Mouse (Mus musculus) left cerebral cortex, postnatal 14 days (tissue): ENCODE results near the gene Lmbr1l. TPM values are rescaled to one million over a fixed set of nuclear protein-coding genes. Genes with fewer than 3 reads are reported as not detected.
"Not testable (repeated sequence)": the region's sequence is repeated elsewhere in the genome, so short reads cannot be mapped to it uniquely, and the experiment has no call there.

Experiments
- DNase-seq, 2 experiments: peaks; one replicate each; pipeline ENCODE4 v3.0.0; 2021 to 2022; ENCODE audit warnings: low spot score in 2 of 2, mixed read lengths in 1 of 2
- intact Hi-C: fragments of 180-260 bp; cut with DNase I; formaldehyde crosslinking; loops from one replicate; pipeline ENCODE4 v1.15.1; 2025
- long read RNA-seq, 2 experiments: library from polyadenylated mRNA; stranded (forward); transcript quantifications; one replicate each; pipeline ENCODE4 v2.0.0; 2021
- total RNA-seq, 2 experiments: library from RNA; stranded (reverse); gene quantifications; 2 replicates each; pipeline ENCODE4 v1.2.3; 2021

Lmbr1l gene
- total RNA-seq: 10 to 100 TPM; 17.9 to 18.1 TPM
- long read RNA-seq, experiment 1, partial matches to known transcripts: 2 of 3 reads
- long read RNA-seq, experiment 1, other reads (novel, unspliced or antisense): 1 of 3 reads
- long read RNA-seq, experiment 2, partial matches to known transcripts: 1 of 3 reads
- long read RNA-seq, experiment 2, other reads (novel, unspliced or antisense): 1 of 3 reads

DNA sequence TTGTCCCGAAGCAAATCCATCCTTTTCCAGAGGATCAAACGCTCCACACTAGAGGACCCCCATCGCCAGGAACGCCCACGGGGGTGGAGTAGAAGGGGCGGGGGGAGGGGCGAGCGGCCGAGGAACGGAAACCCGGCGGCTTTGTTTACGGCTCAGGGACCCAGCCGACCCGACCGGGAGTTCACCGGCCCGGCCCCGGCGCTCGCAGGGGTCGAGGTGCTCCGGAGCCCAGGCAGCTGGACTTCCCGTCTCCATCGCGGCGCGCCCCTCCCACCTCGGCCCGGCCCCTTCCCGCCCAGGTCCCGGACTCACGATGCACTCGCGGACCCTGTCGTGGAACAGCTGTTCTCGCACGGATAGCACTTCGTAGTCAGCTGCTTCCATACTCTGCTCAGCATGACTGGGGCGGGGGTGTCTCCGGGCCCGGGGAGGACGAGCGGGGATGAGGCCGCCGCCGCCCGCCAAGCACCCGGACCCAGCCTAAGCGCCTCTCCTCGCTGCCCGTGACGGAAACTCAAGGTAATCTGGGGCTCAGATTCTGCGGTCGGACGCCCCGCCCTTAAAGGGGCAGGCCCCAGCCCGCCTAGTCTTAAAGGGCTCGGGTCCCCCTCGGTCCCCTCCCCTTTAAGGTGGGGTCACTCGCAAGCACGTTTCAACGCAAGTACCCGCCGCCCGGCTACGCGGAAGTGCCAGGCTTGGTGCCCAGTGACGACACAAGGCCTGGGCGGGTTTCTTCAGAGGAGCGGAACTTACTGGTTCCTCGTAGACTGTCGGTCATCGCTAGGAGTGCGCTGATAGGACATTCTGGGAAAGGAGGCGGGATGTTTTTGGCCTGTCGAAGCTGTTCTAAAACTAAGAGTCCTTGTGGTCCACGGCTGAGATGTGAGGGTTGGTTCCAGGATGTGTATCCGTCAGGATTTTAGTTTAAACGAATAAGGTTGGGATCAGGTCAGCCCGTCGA, at the start of gene Lmbr1l:
Gene Lmbr1l (minus strand): TSS at position 694 of the 961 bp plus-strand sequence.
- intact Hi-C loops: loop anchor here (5.0 kb wide), 1 partner anchor 36 kb away; no protein-coding TSS in a partner anchor
- DNase-seq: peak; percentile 99

DNA sequence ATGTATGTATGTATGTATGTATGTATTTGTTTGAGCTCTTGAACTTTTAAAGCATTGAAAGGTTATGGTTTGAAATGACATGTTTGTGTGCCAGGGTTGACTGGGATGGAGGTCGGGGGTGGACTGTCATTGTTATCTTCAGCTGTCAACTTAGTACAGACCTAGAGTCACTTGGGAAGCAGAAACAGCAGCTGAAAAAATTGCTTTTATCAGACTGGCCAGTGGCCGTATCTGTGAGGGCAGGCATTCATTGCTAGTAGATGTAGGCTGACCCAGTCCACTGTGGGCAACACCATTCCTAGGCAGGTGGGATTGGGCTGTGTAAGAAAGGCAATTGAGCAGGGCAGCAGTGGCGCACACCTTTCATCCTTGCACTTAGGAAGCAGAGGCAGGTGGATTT, 41.5 kb upstream of the Lmbr1l start:
- intact Hi-C loops: no loop called here
- no peak for DNase-seq

GRCm38 (mm10) chr15:98958901-98959420, 40.9 kb upstream of the Lmbr1l start:
- no peak for DNase-seq
- intact Hi-C loops: no loop called here

DNA sequence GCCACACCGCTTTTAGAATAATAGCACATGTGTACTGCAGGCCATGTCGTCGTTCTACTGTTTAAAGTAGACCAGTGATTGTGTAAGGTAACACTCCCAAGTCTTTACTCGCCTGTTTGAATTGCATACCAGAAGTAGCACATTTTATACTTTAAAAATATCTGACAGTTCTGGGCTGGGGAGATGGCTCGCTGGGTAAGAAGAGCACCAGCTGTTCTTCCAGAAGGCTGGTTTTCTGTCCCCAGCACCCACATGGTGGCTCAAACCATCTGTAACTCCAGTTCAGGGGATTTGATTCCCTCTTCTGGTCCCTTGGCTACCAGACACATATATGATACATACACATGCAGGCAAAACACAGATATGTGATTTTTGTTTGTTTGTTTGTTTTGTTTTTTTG, 39.4 kb upstream of the Lmbr1l start:
- peak in 1 of 2 experiments; percentile 68 for DNase-seq
- intact Hi-C loops: no loop called here

DNA sequence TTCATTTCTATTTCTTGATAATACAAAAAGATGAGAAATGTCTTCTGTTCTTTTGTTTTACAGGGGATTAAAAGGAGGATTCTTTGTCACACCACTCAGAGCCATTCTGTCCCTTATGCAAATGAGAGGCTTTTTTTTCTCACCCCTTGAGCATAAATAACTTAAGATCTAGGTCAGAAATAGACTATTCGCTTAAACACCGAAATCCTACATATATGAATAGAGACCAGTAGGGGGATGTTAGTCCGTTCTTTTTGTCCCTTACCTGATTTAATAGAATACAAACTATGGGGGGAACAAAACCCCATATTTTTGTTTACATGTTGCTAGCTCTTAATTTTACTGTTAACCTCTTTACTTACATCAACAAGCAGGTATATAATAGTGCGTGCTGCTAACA, 38.0 kb upstream of the Lmbr1l start:
- intact Hi-C loops: loop anchor here (2.0 kb wide), 1 partner anchor 15 kb away; no protein-coding TSS in a partner anchor
- DNase-seq: no peak

GRCm38 (mm10) chr15:98955324-98955723, 37.3 kb upstream of the Lmbr1l start:
- intact Hi-C loops: loop anchor here (2.0 kb wide), 1 partner anchor 15 kb away; no protein-coding TSS in a partner anchor
- no peak for DNase-seq

DNA sequence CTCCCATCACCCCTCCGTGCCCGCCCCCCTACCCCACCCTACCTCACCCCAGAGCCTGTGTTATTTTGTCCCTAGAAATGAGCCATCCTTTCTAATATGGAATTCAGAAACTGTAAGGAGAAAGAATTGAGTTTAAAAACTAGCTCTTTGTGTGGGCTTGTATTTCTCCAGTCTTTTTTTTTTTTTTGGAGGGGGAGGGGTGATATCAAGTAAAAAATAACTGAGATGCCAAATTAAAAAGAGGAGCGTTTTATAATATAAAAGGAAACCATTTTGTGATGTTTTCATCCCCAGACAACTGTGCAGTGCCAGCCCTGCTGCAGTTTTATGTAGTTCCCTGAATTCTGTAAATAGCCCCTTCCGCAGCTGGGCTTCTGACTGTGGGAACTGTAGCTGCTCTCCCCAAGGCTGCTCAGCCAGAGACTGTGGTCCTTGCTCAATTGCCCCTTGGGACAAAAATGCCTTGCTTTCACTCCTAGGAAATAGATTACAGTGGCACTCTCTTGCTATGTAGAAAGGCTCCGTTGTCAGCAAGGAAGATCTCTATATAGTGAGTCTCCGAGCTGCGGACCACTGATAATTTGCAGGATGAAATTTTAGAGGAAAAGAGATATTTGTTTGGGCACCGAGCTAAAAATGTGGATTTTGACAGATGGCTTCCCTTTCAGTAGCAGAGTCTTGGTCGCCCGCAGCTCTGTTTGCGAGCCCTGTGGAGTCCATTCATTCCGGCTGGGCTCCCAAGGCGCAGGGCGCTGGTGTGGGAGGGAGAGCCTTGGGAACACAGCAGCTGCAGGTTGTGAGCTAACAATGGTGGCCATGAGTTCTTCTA, 36.6 kb upstream of the Lmbr1l start:
- intact Hi-C loops: loop anchor here (2.0 kb wide), 1 partner anchor 16 kb away; no protein-coding TSS in a partner anchor
- peak; percentile 70 to 81 for DNase-seq

- intact Hi-C loops: loop anchor here (1.0 to 2.0 kb wide), 2 partner anchors 17 to 40 kb away; no protein-coding TSS in a partner anchor
- DNase-seq: peak; percentile 97 to 98
Observed at GRCm38 (mm10) chr15:98953401-98954356, 35.6 kb upstream of the Lmbr1l start, which contains the start of the genes Gm49450 and Tuba1a. Gene Gm49450 (minus strand): TSS chr15:98953551. Gene Tuba1a (minus strand): TSS chr15:98953703.

DNA sequence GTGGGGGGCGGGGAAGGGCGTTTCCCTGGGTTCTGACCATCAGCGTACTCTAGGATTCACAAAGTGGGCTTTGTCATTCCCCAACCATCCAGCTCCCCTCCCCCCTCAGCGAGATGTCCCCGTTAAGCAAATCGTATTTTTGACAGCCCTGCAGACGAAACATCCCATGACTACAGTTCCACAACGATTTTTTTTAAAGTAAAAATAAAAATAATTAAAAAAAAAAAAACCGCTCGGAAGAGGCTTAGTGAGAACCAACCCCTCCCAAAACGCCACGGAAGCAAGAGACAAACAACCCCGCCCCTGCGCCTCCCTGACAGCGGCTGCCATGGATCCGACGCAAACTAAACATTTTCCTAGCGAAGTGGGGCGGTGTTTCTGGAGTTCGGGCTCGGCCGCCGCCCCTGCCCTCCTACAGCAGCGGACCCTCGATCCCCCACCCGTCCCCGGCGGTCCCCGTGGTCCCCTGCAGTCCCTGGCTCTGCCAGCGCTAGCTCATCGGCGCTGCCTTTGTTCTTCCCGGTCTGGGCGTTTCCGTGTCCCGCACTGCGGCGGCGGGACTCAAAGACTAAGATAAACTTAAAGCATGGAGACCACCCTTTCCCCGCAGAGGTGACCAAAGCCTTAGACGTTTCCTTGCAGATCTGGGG, 34.8 kb upstream of the Lmbr1l start:
- intact Hi-C loops: loop anchor here (1.0 kb wide), 1 partner anchor 40 kb away; no protein-coding TSS in a partner anchor
- DNase-seq: no peak

DNA sequence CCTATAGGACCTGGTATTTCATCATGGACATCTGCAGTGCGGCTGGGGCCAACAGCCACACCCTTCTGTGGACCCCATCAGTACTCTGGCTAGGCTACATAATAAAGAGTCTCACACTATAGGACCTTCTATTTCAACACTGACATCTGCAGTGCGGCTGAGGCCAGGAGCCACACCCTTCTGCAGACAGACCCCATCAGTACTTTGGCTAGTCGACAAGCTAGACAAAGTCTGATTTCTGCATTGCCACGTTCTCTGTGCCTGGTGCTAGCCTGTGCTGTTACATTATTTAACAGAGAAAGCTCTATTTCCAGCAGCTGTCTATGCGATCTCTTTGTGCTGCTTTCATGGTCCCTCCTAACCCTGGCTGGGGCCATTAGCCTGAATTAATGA, 34.0 kb upstream of the Lmbr1l start:
- DNase-seq: no peak
- intact Hi-C loops: no loop called here

DNA sequence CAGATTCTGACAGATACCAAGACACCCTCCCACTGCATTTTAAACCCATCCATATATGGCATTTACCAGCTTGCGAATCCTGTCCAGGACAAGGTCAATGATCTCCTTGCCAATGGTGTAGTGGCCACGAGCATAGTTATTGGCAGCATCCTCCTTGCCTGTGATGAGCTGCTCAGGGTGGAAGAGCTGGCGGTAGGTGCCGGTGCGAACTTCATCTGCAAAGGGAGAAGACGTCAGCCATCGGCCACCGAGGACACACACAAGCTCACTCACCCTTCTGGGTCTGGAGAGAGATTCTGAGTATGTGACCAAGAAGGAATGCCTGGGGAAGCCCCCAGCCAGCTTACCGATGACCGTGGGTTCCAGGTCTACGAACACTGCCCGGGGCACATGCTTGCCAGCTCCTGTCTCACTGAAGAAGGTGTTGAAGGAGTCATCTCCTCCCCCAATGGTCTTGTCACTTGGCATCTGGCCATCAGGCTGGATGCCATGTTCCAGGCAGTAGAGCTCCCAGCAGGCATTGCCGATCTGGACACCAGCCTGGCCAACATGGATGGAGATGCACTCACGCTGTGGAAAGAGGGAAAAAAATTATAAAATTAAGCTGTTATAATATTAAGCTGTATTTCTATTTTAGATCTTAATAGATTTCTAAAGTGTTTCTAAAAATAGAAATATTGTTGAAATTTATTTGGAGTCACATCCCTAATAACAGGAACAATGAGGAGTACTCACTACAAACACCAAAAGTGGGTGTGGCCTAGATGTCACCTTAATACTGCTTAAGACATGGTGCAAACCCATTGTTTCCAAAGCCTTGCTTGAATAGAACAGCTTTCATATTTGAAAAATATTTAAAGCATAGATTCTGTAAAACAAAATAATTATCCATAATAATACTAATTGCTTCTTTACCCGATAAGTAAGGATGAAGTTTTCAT, 33.4 kb upstream of the Lmbr1l start:
- DNase-seq, intact Hi-C loops: not testable (repeated sequence)

DNA sequence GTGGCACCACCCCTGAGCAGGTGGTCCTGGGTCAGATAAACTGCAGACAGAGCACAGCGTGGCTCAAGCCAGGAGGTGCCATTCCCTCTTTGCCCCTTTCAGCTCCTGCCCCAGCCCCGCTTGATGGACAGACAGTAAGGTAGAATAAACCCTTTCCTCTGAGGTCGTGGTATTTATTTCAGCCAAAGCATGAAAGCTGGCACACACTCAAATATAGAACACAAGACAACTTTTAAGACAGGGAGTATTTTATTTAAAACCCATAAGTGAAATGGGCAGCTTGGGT, 31.5 kb upstream of the Lmbr1l start:
- intact Hi-C loops: no loop called here

GRCm38 (mm10) chr15:98948857-98949606, 31.0 kb upstream of the Lmbr1l start:
- intact Hi-C loops: no loop called here
- DNase-seq: no peak

More for the DNA sequence above, 31.5 kb upstream of the Lmbr1l start:
- no peak for DNase-seq

- no peak for DNase-seq
- intact Hi-C loops: no loop called here
Observed at GRCm38 (mm10) chr15:98948382-98948781, 30.4 kb upstream of the Lmbr1l start.

- DNase-seq: no peak
- intact Hi-C loops: no loop called here
Observed at GRCm38 (mm10) chr15:98947884-98948283, 29.9 kb upstream of the Lmbr1l start.

GRCm38 (mm10) chr15:98943133-98943532, 25.1 kb upstream of the Lmbr1l start:
- intact Hi-C loops: no loop called here
- no peak for DNase-seq
